Mouse (Mus musculus) embryonic facial prominence, embryonic 12.5 days (tissue): ENCODE data around the gene Calcoco1. TPM values are rescaled to one million over a fixed set of nuclear protein-coding genes. Genes with fewer than 3 reads are reported as not detected.
A peak's percentile ranks its signal among the peaks of the same experiment; 100 is the strongest.

Experiments used
- ATAC-seq: fragments of 200-750 bp; cut with Nextera tagmentation; 2 replicates; pipeline ENCODE4 v1.8.0; 2017; ENCODE audit not compliant: insufficient number of reproducible peaks, insufficient read depth, low FRiP score, low TSS enrichment
- H3K27ac ChIP-seq: fragments of 300-500 bp; sonication (generic); 2 replicates; pipeline ENCODE4 v1.5.1; 2016; ENCODE audit warnings: mild to moderate bottlenecking
- H3K27me3 ChIP-seq: fragments of 300-500 bp; sonication (generic); 2 replicates; pipeline ENCODE4 v1.6.1; 2016; ENCODE audit warnings: mild to moderate bottlenecking, moderate library complexity
- H3K36me3 ChIP-seq: fragments of 300-500 bp; sonication (generic); 2 replicates; pipeline ENCODE4 v1.6.1; 2016; ENCODE audit warnings: mild to moderate bottlenecking
- H3K4me1 ChIP-seq: fragments of 300-500 bp; sonication (generic); 2 replicates; pipeline ENCODE4 v1.6.1; 2016
- H3K4me2 ChIP-seq: fragments of 300-500 bp; sonication (generic); replicated peaks from 2 replicates; pipeline ENCODE4 v1.6.1; 2016; ENCODE audit warnings: mild to moderate bottlenecking, moderate library complexity
- H3K4me3 ChIP-seq: fragments of 300-500 bp; sonication (generic); 2 replicates; pipeline ENCODE4 v1.5.1; 2016; ENCODE audit warnings: mild to moderate bottlenecking
- H3K9ac ChIP-seq: fragments of 300-500 bp; sonication (generic); 2 replicates; pipeline ENCODE4 v1.6.1; 2016; ENCODE audit warnings: mild to moderate bottlenecking, moderate library complexity
- H3K9me3 ChIP-seq: fragments of 300-500 bp; sonication (generic); 2 replicates; pipeline ENCODE4 v1.6.1; 2016; ENCODE audit warnings: mild to moderate bottlenecking, moderate library complexity
- WGBS: fragments of 180-500 bp; shearing (Covaris S2); methylation state at CpG from one replicate; pipeline ENCODE4 v1.1.7; 2016; 5-methylcytosine and 5-hydroxymethylcytosine counted together
- polyA plus RNA-seq: library from polyadenylated mRNA; unstranded; fragments of >200 nt; fragmentation: Nextera tagmentation; extraction: Ambion mirVana; gene quantifications from 2 replicates; pipeline ENCODE4 v1.2.1, GENCODE M21; 2016

Gene Calcoco1
- polyA plus RNA-seq, 1 experiment from 2014 or later: 50.2 TPM

GRCm38 (mm10) chr15:102737092-102737491 lies 15.1 kb upstream of the Calcoco1 start:
- ATAC-seq: no peak
- peaks cover 9% of the 10 kb centered on the region; the same call in 1 of the 2 replicates for H3K4me1 ChIP-seq
- 83% methylated on average over 19 of the region's 19 CpGs for WGBS
- H3K9me3 ChIP-seq: no peaks in the 10 kb centered on the region
- H3K4me2 ChIP-seq: no peak overlapping the region
- H3K27me3 ChIP-seq: peaks cover 36% of the 10 kb centered on the region
- no peaks in the 10 kb centered on the region for H3K36me3 ChIP-seq
- H3K27ac ChIP-seq: no peak overlapping the region
- H3K9ac ChIP-seq: no peak overlapping the region
- no peak overlapping the region for H3K4me3 ChIP-seq

GRCm38 (mm10) chr15:102736127-102736944 lies 14.4 kb upstream of the Calcoco1 start:
- peak; percentile 25; the same call in 1 of the 2 replicates for ATAC-seq
- Histone ChIP-seq H3K4me3 (peak overlapping the region; percentile 29), H3K36me3 (no peaks in the 10 kb centered on the region), H3K4me1 (peaks cover 9% of the 10 kb centered on the region; the same call in 1 of the 2 replicates), H3K9ac (peak overlapping the region; percentile 20; the same call in 1 of the 2 replicates), H3K9me3 (no peaks in the 10 kb centered on the region), H3K4me2 (peak overlapping the region; percentile 55), H3K27ac (no peak overlapping the region), H3K27me3 (peaks cover 34% of the 10 kb centered on the region)
- WGBS: 12% methylated on average over 34 of the region's 36 CpGs

- ATAC-seq: no peak
- H3K36me3 ChIP-seq: no peaks in the 10 kb centered on the region
- no peak overlapping the region for H3K4me2 ChIP-seq
- WGBS: 29% methylated on average over 14 of the region's 14 CpGs
- H3K4me3 ChIP-seq: no peak overlapping the region
- H3K9ac ChIP-seq: no peak overlapping the region
- H3K27me3 ChIP-seq: peaks cover 34% of the 10 kb centered on the region
- no peaks in the 10 kb centered on the region for H3K9me3 ChIP-seq
- peaks cover 9% of the 10 kb centered on the region; the same call in 1 of the 2 replicates for H3K4me1 ChIP-seq
- no peak overlapping the region for H3K27ac ChIP-seq
Observed at GRCm38 (mm10) chr15:102735031-102735430, 13.1 kb upstream of the Calcoco1 start.

- H3K27me3 ChIP-seq: peaks cover 34% of the 10 kb centered on the region
Observed at GRCm38 (mm10) chr15:102733759-102734531, 12.0 kb upstream of the Calcoco1 start.

GRCm38 (mm10) chr15:102733233-102733632 lies 11.3 kb upstream of the Calcoco1 start:
- Histone ChIP-seq H3K27ac (no peak overlapping the region), H3K9me3 (no peaks in the 10 kb centered on the region), H3K4me1 (peaks cover 9% of the 10 kb centered on the region; the same call in 1 of the 2 replicates), H3K36me3 (no peaks in the 10 kb centered on the region), H3K4me2 (no peak overlapping the region), H3K4me3 (no peak overlapping the region), H3K9ac (no peak overlapping the region), H3K27me3 (peaks cover 34% of the 10 kb centered on the region)
- 82% methylated on average over 5 of the region's 5 CpGs for WGBS
- no peak for ATAC-seq

More at GRCm38 (mm10) chr15:102733759-102734531, 12.0 kb upstream of the Calcoco1 start:
- Histone ChIP-seq H3K4me1 (peaks cover 9% of the 10 kb centered on the region; the same call in 1 of the 2 replicates), H3K36me3 (no peaks in the 10 kb centered on the region), H3K9ac (no peak overlapping the region), H3K4me2 (no peak overlapping the region), H3K4me3 (no peak overlapping the region), H3K27ac (no peak overlapping the region), H3K9me3 (no peaks in the 10 kb centered on the region)
- no peak for ATAC-seq
- 85% methylated on average over 28 of the region's 28 CpGs for whole genome bisulfite sequencing

- Histone ChIP-seq H3K36me3 (no peaks in the 10 kb centered on the region), H3K4me1 (peaks cover 9% of the 10 kb centered on the region; the same call in 1 of the 2 replicates), H3K27ac (no peak overlapping the region), H3K9ac (no peak overlapping the region), H3K4me3 (no peak overlapping the region), H3K4me2 (no peak overlapping the region), H3K9me3 (no peaks in the 10 kb centered on the region), H3K27me3 (peaks cover 33% of the 10 kb centered on the region)
- WGBS: 85% methylated on average over 6 of the region's 6 CpGs
- ATAC-seq: no peak
Observed at GRCm38 (mm10) chr15:102732406-102732805, 10.4 kb upstream of the Calcoco1 start.

GRCm38 (mm10) chr15:102727951-102728350 lies 6.0 kb upstream of the Calcoco1 start:
- no peak overlapping the region for H3K4me3 ChIP-seq
- H3K4me1 ChIP-seq: 0 out of 2 replicates have a peak, but pooled peaks cover under 1% of the 10 kb centered on the region
- no peak overlapping the region for H3K4me2 ChIP-seq
- H3K27me3 ChIP-seq: peaks cover 8% of the 10 kb centered on the region; the same call in 1 of the 2 replicates
- no peak overlapping the region for H3K27ac ChIP-seq
- H3K9me3 ChIP-seq: no peaks in the 10 kb centered on the region
- no peak overlapping the region for H3K9ac ChIP-seq
- ATAC-seq: no peak
- 70% methylated on average over 2 of the region's 2 CpGs for WGBS
- no peaks in the 10 kb centered on the region for H3K36me3 ChIP-seq

- H3K4me3 ChIP-seq: no peak overlapping the region
- H3K36me3 ChIP-seq: peaks cover 8% of the 10 kb centered on the region
- peaks cover 13% of the 10 kb centered on the region for H3K4me1 ChIP-seq
- H3K27me3 ChIP-seq: no peaks in the 10 kb centered on the region
- no peak overlapping the region for H3K9ac ChIP-seq
- H3K4me2 ChIP-seq: no peak overlapping the region
- H3K9me3 ChIP-seq: no peaks in the 10 kb centered on the region
- 79% methylated on average over 10 of the region's 10 CpGs for WGBS
- H3K27ac ChIP-seq: no peak overlapping the region
- no peak for ATAC-seq
Observed at GRCm38 (mm10) chr15:102723358-102724135, 1.6 kb upstream of the Calcoco1 start.

GRCm38 (mm10) chr15:102722500-102722931 lies 538 bp upstream of the Calcoco1 start:
- Histone ChIP-seq H3K36me3 (peaks cover 16% of the 10 kb centered on the region), H3K27me3 (no peaks in the 10 kb centered on the region), H3K4me2 (peak overlapping the region; percentile 63), H3K4me1 (peaks cover 13% of the 10 kb centered on the region), H3K4me3 (peak overlapping the region; percentile 69), H3K9ac (no peak overlapping the region), H3K9me3 (no peaks in the 10 kb centered on the region), H3K27ac (0 out of 2 replicates have a peak overlapping the region, but pooled peaks have one; percentile 12)
- 46% methylated on average over 4 of the region's 4 CpGs for WGBS
- ATAC-seq: peak; percentile 20

- 0 out of 2 replicates have a peak, but pooled peaks have one; percentile 10 for ATAC-seq
- WGBS: 16% methylated on average over 14 of the region's 14 CpGs
- peak overlapping the region; percentile 54; the same call in 1 of the 2 replicates for H3K27ac ChIP-seq
Observed at GRCm38 (mm10) chr15:102721016-102721898, 721 bp downstream of the Calcoco1 start.

More at GRCm38 (mm10) chr15:102721016-102721898, 721 bp downstream of the Calcoco1 start:
- no peaks in the 10 kb centered on the region for H3K9me3 ChIP-seq
- H3K4me1 ChIP-seq: peaks cover 18% of the 10 kb centered on the region
- peak overlapping the region; percentile 69 for H3K4me3 ChIP-seq
- peak overlapping the region; percentile 56 for H3K9ac ChIP-seq
- H3K4me2 ChIP-seq: peak overlapping the region; percentile 63
- H3K36me3 ChIP-seq: peaks cover 20% of the 10 kb centered on the region
- H3K27me3 ChIP-seq: no peaks in the 10 kb centered on the region
